Mouse (Mus musculus): ENCODE data around the gene Tas2r137. TPM values are rescaled to one million over a fixed set of nuclear protein-coding genes. Genes with fewer than 3 reads are reported as not detected.

Gene Tas2r137
- total and polyA plus RNA-seq, 2 experiments from 2014 or later: not detected

- H3K27me3 ChIP-seq (ENCODE audit: insufficient read depth, low read length): no peaks in the 10 kb centered on the region
- peaks cover 14% of the 10 kb centered on the region; the same call in 1 of the 2 replicates for H3K36me3 ChIP-seq (ENCODE audit: insufficient read depth, low read length)
- DNase-seq (ENCODE audit: low spot score) (peak; percentile 98), ATAC-seq (peak; percentile 98)
- H3K27ac ChIP-seq: peak within 1 kb of the TSS; percentile 94
- peak; percentile 39; the same call in 1 of the 2 replicates for TF ChIP-seq CTCF (IDR thresholded peaks at IDR 0.05; ENCODE audit: low read depth)
- H3K9me3 ChIP-seq (ENCODE audit: low read length): no peaks in the 10 kb centered on the region
- no peaks in the 10 kb centered on the region for H3K4me1 ChIP-seq (ENCODE audit: insufficient read depth, low read length)
- WGBS: under 1% methylated on average over 54 of the region's 54 CpGs
- H3K4me2 ChIP-seq (ENCODE audit: low read depth, low read length): peak within 1 kb of the TSS; percentile 81
- H3K4me3 ChIP-seq (ENCODE audit: low read length): peak within 1 kb of the TSS; percentile 84
- H3K9ac ChIP-seq (replicated peaks; ENCODE audit: low read length): peak within 1 kb of the TSS; percentile 90
Measured at GRCm38 (mm10) chr6:40470916-40471719, 19.9 kb upstream of the Tas2r137 start, which contains the start of gene Ssbp1. TSS of gene Ssbp1 (plus strand) at chr6:40471352.

- H3K4me3 ChIP-seq (ENCODE audit: low read length): peak overlapping the region; percentile 84
- H3K9ac ChIP-seq (replicated peaks; ENCODE audit: low read length): peak overlapping the region; percentile 90
- ATAC-seq: no peak
- H3K4me2 ChIP-seq (ENCODE audit: low read depth, low read length): peak overlapping the region; percentile 81
- H3K27ac ChIP-seq: peak overlapping the region; percentile 94
- no peaks in the 10 kb centered on the region for H3K4me1 ChIP-seq (ENCODE audit: insufficient read depth, low read length)
- no peaks in the 10 kb centered on the region for H3K9me3 ChIP-seq (ENCODE audit: low read length)
- 0% methylated on average over 7 of the region's 7 CpGs for WGBS
- TF ChIP-seq CTCF (IDR thresholded peaks at IDR 0.05; ENCODE audit: low read depth): no peak
- H3K36me3 ChIP-seq (ENCODE audit: insufficient read depth, low read length): peaks cover 16% of the 10 kb centered on the region; the same call in 1 of the 2 replicates
- DNase-seq (ENCODE audit: low spot score): peak; percentile 23
- no peaks in the 10 kb centered on the region for H3K27me3 ChIP-seq (ENCODE audit: insufficient read depth, low read length)
Measured at GRCm38 (mm10) chr6:40471720-40472010, 19.4 kb upstream of the Tas2r137 start.

- H3K4me2 ChIP-seq (ENCODE audit: low read depth, low read length): no peak overlapping the region
- WGBS: 91% methylated on average over 4 of the region's 4 CpGs
- no peaks in the 10 kb centered on the region for H3K27me3 ChIP-seq (ENCODE audit: insufficient read depth, low read length)
- H3K36me3 ChIP-seq (ENCODE audit: insufficient read depth, low read length): peaks cover 34% of the 10 kb centered on the region
- no peak for TF ChIP-seq CTCF (IDR thresholded peaks at IDR 0.05; ENCODE audit: low read depth)
- no peak overlapping the region for H3K4me3 ChIP-seq (ENCODE audit: low read length)
- no peak overlapping the region for H3K27ac ChIP-seq
- DNase-seq (ENCODE audit: low spot score): no peak
- H3K9me3 ChIP-seq (ENCODE audit: low read length): no peaks in the 10 kb centered on the region
- no peak overlapping the region for H3K9ac ChIP-seq (replicated peaks; ENCODE audit: low read length)
- H3K4me1 ChIP-seq (ENCODE audit: insufficient read depth, low read length): no peaks in the 10 kb centered on the region
- no peak for ATAC-seq
Measured at GRCm38 (mm10) chr6:40476132-40476531, 14.9 kb upstream of the Tas2r137 start.

GRCm38 (mm10) chr6:40479705-40480104 lies 11.3 kb upstream of the Tas2r137 start:
- TF ChIP-seq CTCF (IDR thresholded peaks at IDR 0.05; ENCODE audit: low read depth): peak; percentile 45
- Histone ChIP-seq H3K36me3 (ENCODE audit: insufficient read depth, low read length) (peaks cover 59% of the 10 kb centered on the region), H3K4me3 (ENCODE audit: low read length) (no peak overlapping the region), H3K4me2 (ENCODE audit: low read depth, low read length) (no peak overlapping the region), H3K27me3 (ENCODE audit: insufficient read depth, low read length) (no peaks in the 10 kb centered on the region), H3K27ac (no peak overlapping the region), H3K4me1 (ENCODE audit: insufficient read depth, low read length) (no peaks in the 10 kb centered on the region), H3K9me3 (ENCODE audit: low read length) (no peaks in the 10 kb centered on the region), H3K9ac (replicated peaks; ENCODE audit: low read length) (no peak overlapping the region)
- DNase-seq (ENCODE audit: low spot score): peak; percentile 73
- no peak for ATAC-seq
- 85% methylated on average over 1 of the region's 1 CpGs for WGBS

GRCm38 (mm10) chr6:40482318-40482717 lies 8.7 kb upstream of the Tas2r137 start:
- H3K4me3 ChIP-seq (ENCODE audit: low read length): no peak overlapping the region
- 92% methylated on average over 5 of the region's 5 CpGs for WGBS
- no peak overlapping the region for H3K4me2 ChIP-seq (ENCODE audit: low read depth, low read length)
- ATAC-seq (no peak), DNase-seq (ENCODE audit: low spot score) (no peak)
- no peaks in the 10 kb centered on the region for H3K9me3 ChIP-seq (ENCODE audit: low read length)
- H3K27ac ChIP-seq: no peak overlapping the region
- TF ChIP-seq CTCF (IDR thresholded peaks at IDR 0.05; ENCODE audit: low read depth): no peak
- no peaks in the 10 kb centered on the region for H3K27me3 ChIP-seq (ENCODE audit: insufficient read depth, low read length)
- no peaks in the 10 kb centered on the region for H3K4me1 ChIP-seq (ENCODE audit: insufficient read depth, low read length)
- peaks cover 39% of the 10 kb centered on the region for H3K36me3 ChIP-seq (ENCODE audit: insufficient read depth, low read length)
- no peak overlapping the region for H3K9ac ChIP-seq (replicated peaks; ENCODE audit: low read length)

- WGBS: 89% methylated on average over 3 of the region's 3 CpGs
- DNase-seq (ENCODE audit: low spot score): no peak
Measured at GRCm38 (mm10) chr6:40493229-40493628, 2.2 kb downstream of the Tas2r137 start, which contains the start of gene Tas2r108. TSS of gene Tas2r108 (plus strand) at chr6:40493529.

GRCm38 (mm10) chr6:40519408-40519807 lies 28.4 kb downstream of the Tas2r137 start, which contains the start of gene Prss37:
TSS of gene Prss37 (minus strand) at chr6:40519508.
- H3K4me3 ChIP-seq (ENCODE audit: low read length): no peak within 1 kb of the TSS
- no peak for TF ChIP-seq CTCF (IDR thresholded peaks at IDR 0.05; ENCODE audit: low read depth)
- no peaks in the 10 kb centered on the region for H3K4me1 ChIP-seq (ENCODE audit: insufficient read depth, low read length)
- no peak within 1 kb of the TSS for H3K9ac ChIP-seq (replicated peaks; ENCODE audit: low read length)
- H3K27me3 ChIP-seq (ENCODE audit: insufficient read depth, low read length): no peaks in the 10 kb centered on the region
- ATAC-seq: no peak
- H3K9me3 ChIP-seq (ENCODE audit: low read length): no peaks in the 10 kb centered on the region
- H3K27ac ChIP-seq: no peak within 1 kb of the TSS
- WGBS: 61% methylated on average over 1 of the region's 1 CpGs
- H3K4me2 ChIP-seq (ENCODE audit: low read depth, low read length): no peak within 1 kb of the TSS
- no peak for DNase-seq (ENCODE audit: low spot score)
- H3K36me3 ChIP-seq (ENCODE audit: insufficient read depth, low read length): no peaks in the 10 kb centered on the region

More at GRCm38 (mm10) chr6:40493229-40493628, 2.2 kb downstream of the Tas2r137 start, which contains the start of gene Tas2r108:
- no peak for ATAC-seq
- Histone ChIP-seq H3K27ac (no peak within 1 kb of the TSS), H3K4me1 (ENCODE audit: insufficient read depth, low read length) (no peaks in the 10 kb centered on the region), H3K9me3 (ENCODE audit: low read length) (no peaks in the 10 kb centered on the region), H3K27me3 (ENCODE audit: insufficient read depth, low read length) (no peaks in the 10 kb centered on the region), H3K4me3 (ENCODE audit: low read length) (no peak within 1 kb of the TSS), H3K9ac (replicated peaks; ENCODE audit: low read length) (no peak within 1 kb of the TSS), H3K36me3 (ENCODE audit: insufficient read depth, low read length) (no peaks in the 10 kb centered on the region), H3K4me2 (ENCODE audit: low read depth, low read length) (no peak within 1 kb of the TSS)
- no peak for TF ChIP-seq CTCF (IDR thresholded peaks at IDR 0.05; ENCODE audit: low read depth)

Other genes starting within 250 kb of the Tas2r137 start
- 40.6 and 59.6 TPM in 2 replicates for gene Agk, start 166.1 kb upstream of the Tas2r137 start, total RNA-seq (2014; rRNA removed)
- gene Agk, start 166.1 kb upstream of the Tas2r137 start, polyA plus RNA-seq (2015; fragmentation: Nextera tagmentation; extraction: Ambion mirVana): 53.3 and 57.9 TPM in 2 replicates
- gene E330009J07Rik, start 55.1 kb upstream of the Tas2r137 start, total RNA-seq (2014; rRNA removed): 28.0 and 29.1 TPM in 2 replicates
- 9.9 and 12.8 TPM in 2 replicates for gene E330009J07Rik, start 55.1 kb upstream of the Tas2r137 start, polyA plus RNA-seq (2015; fragmentation: Nextera tagmentation; extraction: Ambion mirVana)
- 0.10 TPM in 1 of 2 replicates, not detected in the other for gene Wee2, start 52.1 kb upstream of the Tas2r137 start, total RNA-seq (2014; rRNA removed)
- 0.18 and 0.28 TPM in 2 replicates for gene Wee2, start 52.1 kb upstream of the Tas2r137 start, polyA plus RNA-seq (2015; fragmentation: Nextera tagmentation; extraction: Ambion mirVana)
- 9.1 and 11.2 TPM in 2 replicates for gene Ssbp1, start 19.9 kb upstream of the Tas2r137 start, total RNA-seq (2014; rRNA removed)
- gene Ssbp1, start 19.9 kb upstream of the Tas2r137 start, polyA plus RNA-seq (2015; fragmentation: Nextera tagmentation; extraction: Ambion mirVana): 82.5 and 90.6 TPM in 2 replicates
- gene Tas2r108, start 2.3 kb downstream of the Tas2r137 start, total RNA-seq (2014; rRNA removed): not detected in 2 replicates
- not detected in 2 replicates for gene Tas2r108, start 2.3 kb downstream of the Tas2r137 start, polyA plus RNA-seq (2015; fragmentation: Nextera tagmentation; extraction: Ambion mirVana)
- gene Prss37, start 28.3 kb downstream of the Tas2r137 start, total RNA-seq (2014; rRNA removed): not detected in 2 replicates
- gene Prss37, start 28.3 kb downstream of the Tas2r137 start, polyA plus RNA-seq (2015; fragmentation: Nextera tagmentation; extraction: Ambion mirVana): not detected in 2 replicates
- gene Olfr461, start 63.8 kb downstream of the Tas2r137 start, total RNA-seq (2014; rRNA removed): not detected in 2 replicates
- 0.05 TPM in 1 of 2 replicates, not detected in the other for gene Olfr461, start 63.8 kb downstream of the Tas2r137 start, polyA plus RNA-seq (2015; fragmentation: Nextera tagmentation; extraction: Ambion mirVana)
- not detected in 2 replicates for gene Olfr460, start 78.3 kb downstream of the Tas2r137 start, total RNA-seq (2014; rRNA removed)
- gene Olfr460, start 78.3 kb downstream of the Tas2r137 start, polyA plus RNA-seq (2015; fragmentation: Nextera tagmentation; extraction: Ambion mirVana): not detected in 2 replicates
- 0.58 TPM in 1 of 2 replicates, not detected in the other for gene Clec5a, start 94.6 kb downstream of the Tas2r137 start, total RNA-seq (2014; rRNA removed)
- gene Clec5a, start 94.6 kb downstream of the Tas2r137 start, polyA plus RNA-seq (2015; fragmentation: Nextera tagmentation; extraction: Ambion mirVana): 0.78 TPM in 2 replicates
- not detected in 2 replicates for gene Tas2r138, start 122.1 kb downstream of the Tas2r137 start, total RNA-seq (2014; rRNA removed)
- not detected in 2 replicates for gene Tas2r138, start 122.1 kb downstream of the Tas2r137 start, polyA plus RNA-seq (2015; fragmentation: Nextera tagmentation; extraction: Ambion mirVana)
- gene Mgam, start 137.6 kb downstream of the Tas2r137 start, total RNA-seq (2014; rRNA removed): 0.22 and 0.31 TPM in 2 replicates
- gene Mgam, start 137.6 kb downstream of the Tas2r137 start, polyA plus RNA-seq (2015; fragmentation: Nextera tagmentation; extraction: Ambion mirVana): 0.25 and 0.39 TPM in 2 replicates